Mouse (Mus musculus): ENCODE results near the gene Rbpj. TPM values are rescaled to one million over a fixed set of nuclear protein-coding genes. Genes with fewer than 3 reads are reported as not detected.

Rbpj gene
- total RNA-seq, 1 experiment from 2014 or later = 51.3 TPM

GRCm38 (mm10) chr5:53692662-53693061 lies 226.7 kb downstream of the Rbpj start:
- ATAC-seq (replicated peaks; ENCODE audit: low read depth, poor library complexity, severe bottlenecking) = no peak

- ATAC-seq (replicated peaks; ENCODE audit: low read depth, poor library complexity, severe bottlenecking) = no peak
Measured at GRCm38 (mm10) chr5:53696701-53697100, 230.7 kb downstream of the Rbpj start.

GRCm38 (mm10) chr5:53697794-53698193 lies 231.8 kb downstream of the Rbpj start:
- no peak for ATAC-seq (replicated peaks; ENCODE audit: low read depth, poor library complexity, severe bottlenecking)

GRCm38 (mm10) chr5:53702686-53703085 lies 236.7 kb downstream of the Rbpj start:
- ATAC-seq (replicated peaks; ENCODE audit: low read depth, poor library complexity, severe bottlenecking) = no peak

Other genes with a start within 250 kb of the Rbpj start
- gene Smim20, start 199.1 kb upstream of the Rbpj start, total RNA-seq (2017) = 50.9 and 60.2 TPM in 2 replicates
- not detected in 2 replicates for gene Cckar, start 241.6 kb downstream of the Rbpj start, total RNA-seq (2017)